Mouse (Mus musculus) MEL (cell line): ENCODE measurements around the gene Lamp1. TPM values are rescaled to one million over a fixed set of nuclear protein-coding genes. Genes with fewer than 3 reads are reported as not detected.

Experiments used
- DNase-seq: peaks from one replicate; pipeline ENCODE4 v3.0.0; 2011; ENCODE audit warnings: low read depth, low spot score
- H3K27ac ChIP-seq: 2 replicates; pipeline ENCODE4 v1.5.1; 2012; ENCODE audit warnings: low read depth, mild to moderate bottlenecking, control low read depth, low read length, moderate library complexity; ENCODE audit not compliant: control insufficient read depth
- H3K27me3 ChIP-seq, 2 experiments: fragments of 150-350 bp in 1 of 2; sonication (generic) in 1 of 2; 2 replicates each; pipeline ENCODE4 v1.6.1; 2012; ENCODE audit warnings: low read length in 2 of 2, mild to moderate bottlenecking in 2 of 2, improper control_type of control experiment in 1 of 2, moderate library complexity in 1 of 2; ENCODE audit not compliant: insufficient read depth in 2 of 2, control insufficient read depth in 1 of 2
- H3K36me3 ChIP-seq, 2 experiments: 2 replicates each; pipeline ENCODE4 v1.6.1; 2012 to 2014; ENCODE audit warnings: low read length in 2 of 2, improper control_type of control experiment in 1 of 2, inconsistent platforms in 1 of 2, mild to moderate bottlenecking in 1 of 2; ENCODE audit not compliant: insufficient read depth in 2 of 2, control insufficient read depth in 1 of 2
- H3K4me1 ChIP-seq, 2 experiments: fragments of 150-350 bp in 1 of 2; sonication (generic) in 1 of 2; 2 replicates each; pipeline ENCODE4 v1.6.1; 2012; ENCODE audit warnings: low read length in 2 of 2, improper control_type of control experiment in 1 of 2, mild to moderate bottlenecking in 1 of 2; ENCODE audit not compliant: insufficient read depth in 2 of 2, control insufficient read depth in 1 of 2
- H3K4me3 ChIP-seq, 2 experiments: fragments of 150-350 bp in 1 of 2; sonication (generic) in 1 of 2; 2 replicates each; pipeline ENCODE4 v1.5.1; 2012; ENCODE audit warnings: low read depth in 2 of 2, low read length in 2 of 2, mild to moderate bottlenecking in 2 of 2, moderate library complexity in 2 of 2, control low read depth in 1 of 2, improper control_type of control experiment in 1 of 2; ENCODE audit not compliant: control insufficient read depth in 1 of 2, insufficient read depth in 1 of 2
- H3K79me2 ChIP-seq: 2 replicates; pipeline ENCODE4 v1.6.1; 2012; ENCODE audit warnings: mild to moderate bottlenecking, low read length, moderate library complexity; ENCODE audit not compliant: control insufficient read depth, poor library complexity, insufficient read depth
- H3K9ac ChIP-seq: 2 replicates; pipeline ENCODE4 v1.6.1; 2012; ENCODE audit warnings: low read depth, mild to moderate bottlenecking, control low read depth, low read length, moderate library complexity; ENCODE audit not compliant: control insufficient read depth, poor library complexity, severe bottlenecking
- H3K9me3 ChIP-seq: fragments of 150-350 bp; sonication (generic); replicated peaks from 2 replicates; pipeline ENCODE4 v1.6.1; 2012; ENCODE audit warnings: mild to moderate bottlenecking, low read length, improper control_type of control experiment, moderate library complexity; ENCODE audit not compliant: insufficient read depth
- BHLHE40 ChIP-seq: IDR thresholded peaks from 2 replicates; pipeline ENCODE4 v1.6.1; 2012; ENCODE audit warnings: low read depth, mild to moderate bottlenecking, inconsistent platforms, low read length, improper control_type of control experiment, borderline replicate concordance
- E2F4 ChIP-seq: IDR thresholded peaks from 2 replicates; pipeline ENCODE4 v1.6.1; 2011; ENCODE audit warnings: low read depth, low read length, improper control_type of control experiment, borderline replicate concordance
- ETS1 ChIP-seq: IDR thresholded peaks from 2 replicates; pipeline ENCODE4 v1.6.1; 2012; ENCODE audit warnings: low read depth, mild to moderate bottlenecking, inconsistent platforms, low read length, improper control_type of control experiment, moderate library complexity
- GABPA ChIP-seq: IDR thresholded peaks from 2 replicates; pipeline ENCODE4 v1.6.1; 2012; ENCODE audit warnings: low read depth, mild to moderate bottlenecking, inconsistent platforms, low read length, improper control_type of control experiment, moderate library complexity
- HCFC1 ChIP-seq: IDR thresholded peaks from 2 replicates; pipeline ENCODE4 v1.6.1; 2012; ENCODE audit warnings: low read depth, mild to moderate bottlenecking, inconsistent platforms, low read length, improper control_type of control experiment, moderate library complexity
- JUND ChIP-seq: IDR thresholded peaks from 2 replicates; pipeline ENCODE4 v1.6.1; 2011; ENCODE audit warnings: low read depth, mild to moderate bottlenecking, improper control_type of control experiment, low read length
- MAZ ChIP-seq: IDR thresholded peaks from 2 replicates; pipeline ENCODE4 v1.6.1; 2012; ENCODE audit warnings: low read depth, mild to moderate bottlenecking, inconsistent platforms, low read length, improper control_type of control experiment
- MEF2A ChIP-seq: IDR thresholded peaks from 2 replicates; pipeline ENCODE4 v1.6.1; 2014; ENCODE audit warnings: low read depth, mild to moderate bottlenecking, inconsistent platforms, low read length, improper control_type of control experiment; ENCODE audit not compliant: poor library complexity, insufficient replicate concordance, severe bottlenecking; ENCODE audit errors: extremely low read depth
- MXI1 ChIP-seq: IDR thresholded peaks from 2 replicates; pipeline ENCODE4 v1.6.1; 2011; ENCODE audit warnings: mild to moderate bottlenecking, low read depth, low read length, improper control_type of control experiment
- MYB ChIP-seq: IDR thresholded peaks from 2 replicates; pipeline ENCODE4 v1.6.1; 2011; ENCODE audit warnings: mild to moderate bottlenecking, low read depth, low read length, improper control_type of control experiment
- NELFE ChIP-seq: IDR thresholded peaks from 2 replicates; pipeline ENCODE4 v1.6.1; 2011; ENCODE audit warnings: low read depth, low read length, improper control_type of control experiment
- NRF1 ChIP-seq: IDR thresholded peaks from 2 replicates; pipeline ENCODE4 v1.6.1; 2014; ENCODE audit warnings: low read depth, mild to moderate bottlenecking, inconsistent platforms, low read length, improper control_type of control experiment, moderate library complexity; ENCODE audit not compliant: poor library complexity, insufficient read depth, severe bottlenecking
- POLR2A ChIP-seq, 2 experiments: IDR thresholded peaks; 2 replicates each; pipeline ENCODE4 v1.6.1; 2011 to 2012; ENCODE audit warnings: low read length in 2 of 2, mild to moderate bottlenecking in 2 of 2, control low read depth in 1 of 2, improper control_type of control experiment in 1 of 2, low read depth in 1 of 2, moderate library complexity in 1 of 2; ENCODE audit not compliant: control insufficient read depth in 1 of 2, insufficient read depth in 1 of 2, poor library complexity in 1 of 2
- POLR2AphosphoS2 ChIP-seq: IDR thresholded peaks from 2 replicates; pipeline ENCODE4 v1.6.1; 2011; ENCODE audit warnings: low read length, improper control_type of control experiment
- POLR2AphosphoS5 ChIP-seq: IDR thresholded peaks from 2 replicates; pipeline ENCODE4 v1.6.1; 2012; ENCODE audit warnings: low read depth, borderline replicate concordance, mild to moderate bottlenecking, inconsistent platforms, low read length, moderate library complexity, mixed read lengths
- RAD21 ChIP-seq: IDR thresholded peaks from 2 replicates; pipeline ENCODE4 v1.6.1; 2011; ENCODE audit warnings: mild to moderate bottlenecking, low read depth, low read length, improper control_type of control experiment
- RCOR1 ChIP-seq: IDR thresholded peaks from 2 replicates; pipeline ENCODE4 v1.6.1; 2012; ENCODE audit warnings: low read depth, mild to moderate bottlenecking, inconsistent platforms, low read length, improper control_type of control experiment
- SIN3A ChIP-seq: IDR thresholded peaks from 2 replicates; pipeline ENCODE4 v1.6.1; 2012; ENCODE audit warnings: low read length, improper control_type of control experiment, inconsistent platforms
- TAL1 ChIP-seq: IDR thresholded peaks from 2 replicates; pipeline ENCODE4 v1.6.1; 2012; ENCODE audit warnings: mild to moderate bottlenecking, inconsistent platforms, low read length, moderate library complexity, mixed read lengths
- TBP ChIP-seq: IDR thresholded peaks from 2 replicates; pipeline ENCODE4 v1.8.0; 2011; ENCODE audit warnings: low read depth, low read length, improper control_type of control experiment
- TCF12 ChIP-seq: IDR thresholded peaks from 2 replicates; pipeline ENCODE4 v1.6.1; 2014; ENCODE audit warnings: low read depth, mild to moderate bottlenecking, inconsistent platforms, low read length, improper control_type of control experiment, moderate library complexity
- UBTF ChIP-seq: IDR thresholded peaks from 2 replicates; pipeline ENCODE4 v1.6.1; 2012; ENCODE audit warnings: low read depth, mild to moderate bottlenecking, inconsistent platforms, low read length, improper control_type of control experiment, moderate library complexity, borderline replicate concordance; ENCODE audit not compliant: insufficient read depth
- USF1 ChIP-seq: IDR thresholded peaks from 2 replicates; pipeline ENCODE4 v1.6.1; 2014; ENCODE audit warnings: low read depth, mild to moderate bottlenecking, inconsistent platforms, low read length, improper control_type of control experiment, moderate library complexity
- ZC3H11A ChIP-seq: IDR thresholded peaks from 2 replicates; pipeline ENCODE4 v1.6.1; 2012; ENCODE audit warnings: low read depth, mild to moderate bottlenecking, inconsistent platforms, low read length, improper control_type of control experiment
- ZKSCAN1 ChIP-seq: IDR thresholded peaks from 2 replicates; pipeline ENCODE4 v1.6.1; 2012; ENCODE audit warnings: low read depth, mild to moderate bottlenecking, inconsistent platforms, low read length, improper control_type of control experiment, moderate library complexity
- ZMIZ1 ChIP-seq: IDR thresholded peaks from 2 replicates; pipeline ENCODE4 v1.6.1; 2012; ENCODE audit warnings: low read depth, mild to moderate bottlenecking, inconsistent platforms, low read length, improper control_type of control experiment, moderate library complexity
- polyA plus RNA-seq, 2 experiments: library from polyadenylated mRNA; stranded (reverse) in 1 of 2; unstranded in 1 of 2; fragments of >175 nt in 1 of 2; fragments of >200 nt in 1 of 2; gene quantifications; 2 replicates each; pipeline versions ENCODE4 v1.2.1 to v1.2.4; 2012; ENCODE audit warnings: low replicate concordance in 2 of 2, low read depth in 1 of 2; ENCODE audit not compliant: insufficient read length in 2 of 2, insufficient read depth in 1 of 2, missing spikeins in 1 of 2
- total RNA-seq: library from RNA; depleted of rRNA; stranded (reverse); fragments of 300-350 nt; gene quantifications from 2 replicates; pipeline ENCODE4 v1.2.3, GENCODE M21; 2012

The Lamp1 gene
- total and polyA plus RNA-seq, 3 experiments, result 109 to 233 (median 191) TPM

GRCm38 (mm10) chr8:13163563-13163962, 4.6 kb downstream of the Lamp1 start (continued):
- TF ChIP-seq MYB, result 0 out of 2 replicates have a peak, but pooled peaks have one; percentile 35
- TF ChIP-seq ZKSCAN1, result no peak
- TF ChIP-seq POLR2AphosphoS5, result no peak
- no peak for TF ChIP-seq NRF1
- TF ChIP-seq UBTF, result no peak
- no peak for TF ChIP-seq NELFE
- peak; percentile 72 for TF ChIP-seq MXI1
- TF ChIP-seq TAL1, result peak; percentile 75
- 0 out of 2 replicates have a peak, but pooled peaks have one; percentile 15 for TF ChIP-seq MEF2A
- TF ChIP-seq POLR2AphosphoS2, result peak; percentile 37; the same call in 1 of the 2 replicates
- peak; percentile 97 for TF ChIP-seq RCOR1
- no peak for TF ChIP-seq ZC3H11A
- TF ChIP-seq TBP, result no peak
- no peak for TF ChIP-seq E2F4
- TF ChIP-seq HCFC1, result no peak
- no peak for TF ChIP-seq POLR2A (IDR thresholded peaks at IDR 0.05; ENCODE audit: control insufficient read depth in 1 of 2, insufficient read depth in 1 of 2, low read depth in 1 of 2, low read length in 2 of 2, poor library complexity in 1 of 2)
- no peak for TF ChIP-seq RAD21
- TF ChIP-seq ETS1, result peak; percentile 83

GRCm38 (mm10) chr8:13164361-13164760, 5.4 kb downstream of the Lamp1 start:
- no peak overlapping the region for H3K9ac ChIP-seq
- no peak for TF ChIP-seq E2F4
- no peak for TF ChIP-seq MAZ
- TF ChIP-seq RAD21, result no peak
- TF ChIP-seq GABPA, result no peak
- TF ChIP-seq ZKSCAN1, result no peak
- no peak for TF ChIP-seq TAL1
- no peak for TF ChIP-seq SIN3A
- TF ChIP-seq USF1, result no peak
- no peak for TF ChIP-seq TCF12
- no peak for TF ChIP-seq MXI1
- TF ChIP-seq JUND, result no peak
- no peak for TF ChIP-seq MEF2A
- no peak for TF ChIP-seq BHLHE40
- TF ChIP-seq ZMIZ1, result no peak
- TF ChIP-seq, all 39 proteins: peak for 0
- peaks cover 59% of the 10 kb centered on the region for H3K79me2 ChIP-seq
- H3K4me1 ChIP-seq, result peaks cover 17 to 21% of the 10 kb centered on the region in 2 experiments
- no peaks in the 10 kb centered on the region for H3K27me3 ChIP-seq
- no peaks in the 10 kb centered on the region for H3K9me3 ChIP-seq
- H3K27ac ChIP-seq, result no peak overlapping the region
- no peak for DNase-seq
- H3K4me3 ChIP-seq, result no peak overlapping the region
- peaks cover 36 to 37% of the 10 kb centered on the region in 2 experiments for H3K36me3 ChIP-seq
